Mouse (Mus musculus) 416B (cell line): ENCODE measurements at regions not wholly inside any gene's neighbourhood (a gene's known extent, or its start where the extent isn't known, plus 50 kb on each side); places are given as distances from the start of the nearest gene placed in this dataset.
"Not testable (repeated sequence)": the region's sequence is repeated elsewhere in the genome, so short reads cannot be mapped to it uniquely, and the experiment has no call there.

Experiments
- DNase-seq: peaks from one replicate; pipeline ENCODE4 v3.0.0; 2011; ENCODE audit warnings: low read depth

GRCm38 (mm10) chr5:134046086-134046485, 53.4 kb upstream of the Castor2 start:
- DNase-seq, result no peak

- not testable (repeated sequence) for DNase-seq
These were observed 56.6 kb upstream of the Castor2 start for GRCm38 (mm10) chr5:134042938-134043337.

GRCm38 (mm10) chr5:134027316-134027966, 72.1 kb upstream of the Castor2 start:
- DNase-seq, result no peak

- no peak for DNase-seq
These were observed 79.7 kb upstream of the Castor2 start for GRCm38 (mm10) chr5:134019651-134020432.

- DNase-seq, result no peak
These were observed 85.0 kb upstream of the Castor2 start for GRCm38 (mm10) chr5:134014257-134015163.

GRCm38 (mm10) chr5:134013206-134013605, 86.3 kb upstream of the Castor2 start:
- DNase-seq, result no peak

- no peak for DNase-seq
These were observed 89.7 kb upstream of the Castor2 start for GRCm38 (mm10) chr5:134009843-134010242.

- peak; percentile 41 for DNase-seq
These were observed 92.3 kb upstream of the Castor2 start for GRCm38 (mm10) chr5:134007127-134007771.

- DNase-seq, result peak; percentile 83
These were observed 92.9 kb upstream of the Castor2 start for GRCm38 (mm10) chr5:134006470-134007126.

GRCm38 (mm10) chr5:134006001-134006400, 93.5 kb upstream of the Castor2 start:
- DNase-seq, result peak; percentile 3

GRCm38 (mm10) chr5:134000100-134000499, 99.4 kb upstream of the Castor2 start:
- DNase-seq, result no peak

- DNase-seq, result no peak
These were observed 99.8 kb upstream of the Castor2 start for GRCm38 (mm10) chr5:133999698-134000097.

- no peak for DNase-seq
These were observed 107.5 kb upstream of the Castor2 start for GRCm38 (mm10) chr5:133991994-133992393.

- no peak for DNase-seq
These were observed 108.0 kb upstream of the Castor2 start for GRCm38 (mm10) chr5:133991556-133991955.

GRCm38 (mm10) chr5:133983249-133983966, 116.1 kb upstream of the Castor2 start:
- no peak for DNase-seq

- DNase-seq, result no peak
These were observed 129.0 kb upstream of the Castor2 start for GRCm38 (mm10) chr5:133970421-133970914.

- no peak for DNase-seq
These were observed 136.2 kb upstream of the Castor2 start for GRCm38 (mm10) chr5:133963301-133963700.

GRCm38 (mm10) chr5:133940841-133941240, 158.7 kb upstream of the Castor2 start:
- DNase-seq, result no peak

GRCm38 (mm10) chr5:133940030-133940429, 159.5 kb upstream of the Castor2 start:
- DNase-seq, result no peak
